Mouse (Mus musculus) cerebellum, adult 2 months (tissue): ENCODE results near the gene Cyp2d9. TPM values are rescaled to one million over a fixed set of nuclear protein-coding genes. Genes with fewer than 3 reads are reported as not detected.

Experiments used
- DNase-seq, 2 experiments: peaks; one replicate each; pipeline ENCODE4 v3.0.0; 2021
- H3K27ac ChIP-seq: fragments of 200-500 bp; 2 replicates; pipeline ENCODE4 v1.5.1; 2012; ENCODE audit warnings: low read length, control low read depth, inconsistent platforms; ENCODE audit not compliant: insufficient read depth
- H3K27me3 ChIP-seq: fragments of 200-500 bp; 2 replicates; pipeline ENCODE4 v1.6.1; 2012; ENCODE audit warnings: inconsistent platforms, mild to moderate bottlenecking, low read length, moderate library complexity; ENCODE audit not compliant: control insufficient read depth, insufficient read depth
- H3K4me1 ChIP-seq: fragments of 200-500 bp; 2 replicates; pipeline ENCODE4 v1.6.1; 2011; ENCODE audit warnings: low read length; ENCODE audit not compliant: control insufficient read depth, insufficient read depth
- H3K4me3 ChIP-seq: fragments of 200-500 bp; replicated peaks from 2 replicates; pipeline ENCODE3; 2011; ENCODE audit warnings: mild to moderate bottlenecking, low read depth, low read length, control low read depth; ENCODE audit not compliant: insufficient read depth
- CTCF ChIP-seq: fragments of 200-500 bp; IDR thresholded peaks from 2 replicates; pipeline ENCODE4 v1.5.1; 2011; ENCODE audit warnings: low read depth, mild to moderate bottlenecking, control low read depth, low read length, moderate library complexity, borderline replicate concordance; ENCODE audit not compliant: insufficient read depth
- POLR2A ChIP-seq: fragments of 200-500 bp; IDR thresholded peaks from 2 replicates; pipeline ENCODE4 v1.6.1; 2011; ENCODE audit warnings: low read length, control low read depth, borderline replicate concordance; ENCODE audit not compliant: insufficient read depth
- WGBS: fragments of 180-500 bp; shearing (Covaris S2); methylation state at CpG from one replicate; pipeline ENCODE4 v1.1.7; 2018; 5-methylcytosine and 5-hydroxymethylcytosine counted together
- polyA plus RNA-seq: library from polyadenylated mRNA; depleted of rRNA; stranded (reverse); fragments of >200 nt; gene quantifications from 2 replicates; pipeline ENCODE4 v1.2.3, GENCODE M21; 2012

Gene Cyp2d9
- polyA plus RNA-seq, 1 experiment: not detected

GRCm38 (mm10) chr15:82404163-82404562 is 29.1 kb upstream of the Cyp2d9 start:
- WGBS: 82% methylated on average over 3 of the region's 3 CpGs
- no peaks in the 10 kb centered on the region for H3K27me3 ChIP-seq
- H3K27ac ChIP-seq: no peak overlapping the region
- H3K4me3 ChIP-seq: no peak overlapping the region
- DNase-seq: no peak
- no peaks in the 10 kb centered on the region for H3K4me1 ChIP-seq
- TF ChIP-seq POLR2A (no peak), CTCF (no peak)

DNA sequence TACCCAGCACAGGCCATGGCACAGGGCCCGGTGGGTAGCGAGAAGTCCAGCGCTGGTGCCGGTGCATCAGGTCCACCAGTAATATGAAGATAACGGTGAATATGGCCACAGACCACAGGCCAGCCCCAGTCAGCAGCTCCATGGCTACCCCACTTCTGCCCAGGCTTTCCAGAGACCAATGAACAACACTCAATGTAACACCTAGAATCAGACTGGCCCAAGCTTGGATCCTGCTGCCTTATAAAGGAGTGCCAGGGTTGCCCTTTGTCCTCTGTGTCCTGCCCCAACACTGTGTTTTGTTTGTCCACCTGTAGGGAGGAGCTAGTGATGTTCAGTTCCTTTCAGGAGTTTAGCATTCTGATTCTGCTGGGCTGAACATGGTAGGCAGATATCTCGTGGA is 26.3 kb upstream of the Cyp2d9 start, which contains the start of gene Cyp2d10:
Gene Cyp2d10 (minus strand): TSS at position 215 of the 400 bp plus-strand sequence.
- Histone ChIP-seq H3K4me3 (no peak within 1 kb of the TSS), H3K27ac (no peak within 1 kb of the TSS), H3K27me3 (no peaks in the 10 kb centered on the region), H3K4me1 (no peaks in the 10 kb centered on the region)
- no peak for TF ChIP-seq CTCF
- TF ChIP-seq POLR2A: no peak
- 95% methylated on average over 6 of the region's 6 CpGs for WGBS
- DNase-seq: no peak

GRCm38 (mm10) chr15:82407536-82407935 is 25.7 kb upstream of the Cyp2d9 start:
- 66% methylated on average over 4 of the region's 4 CpGs for WGBS

DNA sequence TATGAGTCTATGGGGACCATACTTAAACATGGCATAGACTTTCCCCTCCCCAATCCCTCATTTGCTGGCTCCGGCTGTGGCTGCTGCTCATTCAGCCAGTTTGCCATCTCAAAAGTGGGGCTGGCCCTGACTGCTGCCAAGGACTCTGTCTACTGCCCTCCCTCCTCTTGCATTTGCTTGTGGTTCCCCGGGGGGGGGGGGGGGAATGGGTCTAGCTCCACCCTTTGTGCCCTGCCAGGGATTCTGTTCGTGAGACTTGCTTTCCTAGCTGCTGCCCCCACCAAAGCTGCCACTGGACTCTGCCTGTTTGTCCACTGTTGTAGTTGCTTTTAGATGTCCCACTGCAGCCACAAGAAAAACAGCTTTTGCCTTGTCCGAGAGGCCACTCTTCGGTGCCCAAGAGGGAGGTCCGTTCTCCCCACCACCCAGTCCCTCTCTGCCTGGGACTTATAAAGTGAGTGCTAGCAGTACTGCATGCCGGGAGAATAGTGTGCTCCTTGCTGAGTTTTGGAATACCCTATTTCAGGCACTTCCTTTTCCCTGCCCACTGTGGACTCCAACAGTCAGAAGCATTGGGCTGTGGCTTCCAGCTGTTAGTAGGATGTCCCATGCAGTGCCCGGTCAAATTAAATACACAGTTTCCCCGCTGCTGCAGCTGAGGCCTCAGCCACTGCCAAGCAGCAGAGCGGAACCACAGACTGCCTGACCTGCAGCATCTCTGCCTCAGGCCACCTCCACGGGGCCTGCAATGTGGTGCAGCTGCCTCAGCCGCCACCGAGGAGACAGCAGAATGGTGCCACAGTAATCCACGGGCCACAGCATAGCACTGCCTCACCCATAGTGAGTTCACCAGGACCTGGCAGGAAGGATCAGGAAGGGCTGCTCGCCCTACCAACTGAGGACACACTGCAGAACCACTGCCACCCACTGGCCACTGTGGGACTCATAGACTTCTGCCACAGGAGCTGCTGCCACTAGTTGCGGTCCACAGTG is 16.1 kb upstream of the Cyp2d9 start:
- TF ChIP-seq POLR2A (no peak), CTCF (peak; percentile 93)
- peak; percentile 89 for DNase-seq
- H3K4me3 ChIP-seq: peak overlapping the region; percentile 9
- WGBS: 13% methylated on average over 16 of the region's 16 CpGs
- no peaks in the 10 kb centered on the region for H3K27me3 ChIP-seq
- H3K4me1 ChIP-seq: no peaks in the 10 kb centered on the region
- H3K27ac ChIP-seq: no peak overlapping the region

More at GRCm38 (mm10) chr15:82407536-82407935, 25.7 kb upstream of the Cyp2d9 start:
- Histone ChIP-seq H3K27ac (no peak overlapping the region), H3K4me3 (no peak overlapping the region), H3K27me3 (no peaks in the 10 kb centered on the region), H3K4me1 (no peaks in the 10 kb centered on the region)
- DNase-seq: no peak
- TF ChIP-seq POLR2A: no peak

- no peak overlapping the region for H3K27ac ChIP-seq
- no peak for DNase-seq
- no peak overlapping the region for H3K4me3 ChIP-seq
- no peaks in the 10 kb centered on the region for H3K4me1 ChIP-seq
- TF ChIP-seq CTCF (no peak), POLR2A (no peak)
- no peaks in the 10 kb centered on the region for H3K27me3 ChIP-seq
- WGBS: 79% methylated on average over 1 of the region's 1 CpGs
Observed at GRCm38 (mm10) chr15:82418616-82419015, 14.6 kb upstream of the Cyp2d9 start.

DNA sequence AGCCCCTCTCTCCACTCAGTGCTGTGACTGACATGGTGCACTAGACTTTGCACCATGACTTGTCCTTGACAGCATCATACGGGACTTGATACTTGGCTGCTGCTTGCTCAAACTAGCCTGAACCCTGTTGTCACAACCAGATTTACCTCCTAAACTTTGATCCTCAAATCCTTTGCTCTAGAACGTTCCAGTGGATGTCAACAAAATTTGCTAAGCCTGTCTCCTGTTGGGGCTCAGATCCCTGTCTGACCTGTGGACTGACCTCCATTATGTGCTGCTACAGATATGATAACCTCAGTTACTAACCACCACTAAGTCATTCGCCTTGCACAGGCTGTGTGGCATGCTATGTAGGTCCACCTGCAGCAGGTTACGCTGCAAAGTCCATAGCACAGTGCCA is 10.3 kb upstream of the Cyp2d9 start:
- TF ChIP-seq POLR2A (no peak), CTCF (no peak)
- no peak overlapping the region for H3K4me3 ChIP-seq
- DNase-seq: no peak
- no peaks in the 10 kb centered on the region for H3K27me3 ChIP-seq
- WGBS: 73% methylated on average over 4 of the region's 4 CpGs
- H3K4me1 ChIP-seq: no peaks in the 10 kb centered on the region
- H3K27ac ChIP-seq: no peak overlapping the region

DNA sequence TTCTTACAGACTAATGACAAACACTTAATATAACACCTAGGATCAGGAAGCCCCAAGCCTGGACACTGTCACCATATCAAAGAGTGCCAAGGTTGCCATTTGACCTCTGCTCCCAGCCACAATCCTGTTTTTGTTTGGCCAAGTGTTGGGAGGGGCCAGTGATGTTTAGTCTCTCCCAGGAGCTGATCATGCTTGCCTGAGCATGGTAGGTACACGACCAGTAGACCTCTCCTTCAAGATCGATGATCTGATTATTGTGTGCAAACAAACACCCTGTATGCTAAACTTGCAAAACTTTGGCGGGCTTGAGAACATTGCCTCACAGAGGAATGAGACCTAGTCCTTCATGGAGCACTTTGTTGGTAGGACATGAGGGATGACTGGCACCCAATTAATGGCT is 9.8 kb upstream of the Cyp2d9 start:
- WGBS: 82% methylated on average over 3 of the region's 3 CpGs

DNA sequence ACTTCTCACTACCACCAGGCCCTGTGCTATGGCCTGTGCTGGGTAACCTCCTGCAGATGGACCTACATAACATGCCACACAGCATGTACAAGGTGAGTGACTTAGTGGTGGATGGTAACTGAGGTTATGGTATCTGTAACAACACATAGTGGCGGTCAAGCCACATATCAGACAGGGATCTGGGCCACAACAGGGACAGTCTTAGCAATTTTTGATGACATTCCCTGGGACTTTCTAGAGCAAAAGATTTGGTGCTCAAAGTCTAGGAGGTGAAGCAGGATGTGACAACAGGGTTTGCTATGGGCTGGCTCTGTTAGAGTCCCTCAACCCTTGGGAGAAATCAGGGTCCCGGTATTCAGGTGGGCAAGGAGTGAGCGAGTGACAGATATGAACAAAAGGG is 384 bp downstream of the Cyp2d9 start:
- Histone ChIP-seq H3K4me1 (no peaks in the 10 kb centered on the region), H3K27ac (no peak overlapping the region), H3K4me3 (no peak overlapping the region), H3K27me3 (no peaks in the 10 kb centered on the region)
- no peak for DNase-seq
- TF ChIP-seq CTCF: no peak
- no peak for TF ChIP-seq POLR2A
- WGBS: 96% methylated on average over 3 of the region's 3 CpGs

More for the DNA sequence above, 9.8 kb upstream of the Cyp2d9 start:
- Histone ChIP-seq H3K4me1 (no peaks in the 10 kb centered on the region), H3K4me3 (no peak overlapping the region), H3K27ac (no peak overlapping the region), H3K27me3 (no peaks in the 10 kb centered on the region)
- no peak for DNase-seq
- no peak for TF ChIP-seq CTCF
- TF ChIP-seq POLR2A: no peak
